Mouse (Mus musculus): ENCODE measurements around the gene Zfp663.
A peak's percentile ranks its signal among the peaks of the same experiment; 100 is the strongest.

The Zfp663 gene

GRCm38 (mm10) chr2:165367868-165368439 lies 575 bp downstream of the Zfp663 start:
- peak; percentile 66 to 67 for DNase-seq

GRCm38 (mm10) chr2:165367047-165367520 lies 1.4 kb downstream of the Zfp663 start:
- DNase-seq, result peak; percentile 73 to 84

GRCm38 (mm10) chr2:165364334-165365091 lies 4.0 kb downstream of the Zfp663 start:
- DNase-seq, result peak; percentile 84

GRCm38 (mm10) chr2:165363282-165363681 lies 5.2 kb downstream of the Zfp663 start:
- DNase-seq, result no peak

DNA sequence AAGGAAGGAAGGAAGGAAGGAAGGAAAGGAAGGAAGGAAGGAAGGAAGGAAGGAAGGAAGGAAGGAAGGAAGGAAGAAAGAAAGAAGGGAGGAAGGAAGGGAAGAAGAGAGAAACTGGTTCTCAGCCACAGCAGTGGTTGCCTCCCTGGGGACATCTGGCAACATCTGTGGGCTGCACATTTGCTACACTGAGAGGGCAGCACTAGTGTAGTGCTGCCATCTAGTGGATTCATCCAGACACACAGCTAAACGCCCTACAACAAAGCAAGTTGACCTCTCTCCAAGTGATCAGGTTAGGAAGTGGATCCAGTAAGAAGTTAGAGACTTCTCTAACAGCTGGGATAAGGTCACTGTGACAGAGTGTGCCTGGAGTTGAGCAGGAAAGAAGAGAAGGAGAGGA lies 7.7 kb downstream of the Zfp663 start:
- peak; percentile 71 to 80 for DNase-seq

DNA sequence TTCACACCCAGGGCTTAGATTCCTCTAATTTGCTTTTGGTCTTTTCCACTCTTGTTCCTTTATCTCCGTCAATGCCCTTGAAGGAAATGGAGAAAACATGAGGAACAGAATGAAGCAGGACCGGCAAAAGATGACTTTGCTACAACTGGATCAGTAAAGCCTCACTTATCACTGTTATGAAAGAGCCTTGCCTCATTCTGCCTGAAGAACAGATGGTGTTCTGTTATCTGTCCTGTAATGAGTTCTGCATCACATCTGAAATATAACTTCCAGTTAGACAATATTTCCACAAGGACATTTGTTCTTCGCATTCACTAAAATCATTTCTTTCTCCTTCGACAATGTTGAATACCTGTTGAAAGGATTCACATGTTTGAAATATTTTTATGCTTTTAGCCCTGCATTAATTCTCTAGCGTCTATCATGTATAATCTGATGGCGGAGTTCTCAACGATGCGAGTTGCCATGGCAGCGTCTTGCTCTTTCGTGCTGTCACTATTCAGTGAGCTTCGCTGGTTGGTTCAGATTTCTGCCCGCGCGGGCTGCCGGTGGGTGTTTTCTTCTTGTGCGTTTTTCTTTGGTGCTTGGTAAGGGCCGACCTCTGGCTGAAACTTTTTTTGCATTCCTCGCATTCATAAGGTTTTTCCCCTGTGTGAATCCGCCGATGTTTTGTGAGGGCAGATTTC lies 16.6 kb downstream of the Zfp663 start:
- DNase-seq, result no peak

GRCm38 (mm10) chr2:165349466-165349865 lies 19.1 kb downstream of the Zfp663 start:
- DNase-seq, result peak; percentile 55 to 70

GRCm38 (mm10) chr2:165346180-165346579 lies 22.3 kb downstream of the Zfp663 start:
- no peak for DNase-seq

DNA sequence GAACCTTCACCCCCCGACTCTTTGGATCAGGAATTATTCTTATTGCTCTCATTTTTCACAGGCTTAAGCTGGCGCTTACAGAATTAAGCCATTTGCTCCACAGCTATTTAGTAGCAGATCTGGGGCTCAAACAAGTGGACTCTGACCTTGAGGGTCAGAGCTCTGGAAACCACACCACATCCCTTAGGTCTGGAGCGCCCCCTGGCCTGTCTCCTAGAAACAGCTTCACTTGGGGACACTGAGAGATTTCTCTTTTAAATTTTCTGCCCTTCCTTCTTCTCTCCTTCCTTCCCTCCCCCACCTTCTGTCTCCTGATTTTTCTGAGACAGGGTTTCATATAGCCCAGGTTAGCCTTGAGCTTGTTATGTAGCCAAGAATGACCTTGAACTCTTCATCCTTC lies 31.3 kb downstream of the Zfp663 start:
- peak; percentile 84 to 87 for DNase-seq

DNA sequence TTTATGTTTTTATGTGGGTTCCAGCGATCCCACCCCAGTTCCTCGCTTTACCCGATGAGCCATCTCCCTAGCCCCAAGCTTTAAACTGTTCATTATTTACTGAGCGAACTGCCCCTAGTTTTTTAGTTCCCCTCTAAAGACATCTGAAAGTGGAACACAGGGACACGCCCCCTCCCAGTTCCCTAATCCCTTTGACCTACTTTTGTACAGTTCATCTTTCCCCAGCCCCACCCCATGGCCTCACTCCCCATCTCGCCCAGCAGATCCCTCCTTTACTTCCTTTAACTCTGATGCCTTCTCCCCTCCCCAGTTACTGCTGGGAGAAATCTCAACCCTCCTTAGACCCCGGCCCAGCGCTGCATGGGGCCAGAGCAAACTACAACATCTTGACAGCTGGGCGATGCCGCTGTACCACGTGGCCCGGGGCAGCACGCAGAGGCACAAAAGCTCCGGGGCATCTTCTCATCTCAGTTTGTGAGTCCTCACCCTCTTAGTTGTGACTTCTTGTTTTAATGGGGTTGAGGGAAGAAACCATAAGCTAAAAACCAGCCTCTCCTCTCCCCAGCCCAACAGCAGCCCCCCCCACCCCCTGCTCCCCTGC lies 35.8 kb downstream of the Zfp663 start:
- DNase-seq, result no peak

DNA sequence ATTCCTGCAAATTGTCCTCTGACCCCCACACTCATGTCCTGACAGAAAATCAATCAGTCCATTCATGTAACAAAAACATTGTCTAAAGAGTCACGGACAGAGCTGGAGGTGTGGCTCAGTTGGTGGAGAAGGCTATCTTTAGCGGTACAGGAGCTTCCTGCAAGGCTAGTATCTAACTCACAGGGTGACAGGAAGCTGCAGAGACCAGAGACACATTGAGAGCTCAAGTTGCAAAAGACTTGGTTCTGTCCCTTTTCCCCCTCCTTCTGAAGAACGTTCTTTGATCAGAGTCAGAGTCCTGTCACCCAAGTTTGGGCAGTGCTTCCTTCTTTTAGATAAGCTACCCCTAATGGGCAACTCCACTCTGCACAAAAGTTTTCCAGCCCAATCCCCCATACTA lies 38.8 kb downstream of the Zfp663 start:
- no peak for DNase-seq

DNA sequence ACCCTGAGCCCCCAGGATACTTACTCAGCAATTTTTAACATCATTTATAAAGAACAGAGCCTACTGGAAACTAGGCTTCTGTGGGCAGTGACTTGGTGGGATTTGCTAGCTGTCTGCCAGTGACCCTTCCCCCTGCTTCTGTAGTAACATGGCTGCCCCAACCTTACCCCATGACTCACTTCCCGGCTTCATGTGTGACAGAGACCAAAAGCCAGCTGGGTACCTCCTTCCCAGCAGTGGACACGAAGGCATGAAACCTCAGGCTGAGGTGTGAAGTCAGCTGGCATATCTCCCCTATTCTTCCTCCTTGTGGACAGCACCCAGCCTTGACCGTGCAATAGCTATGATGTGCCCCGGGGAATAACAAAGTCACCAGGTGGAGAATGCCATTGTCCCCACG lies 39.8 kb downstream of the Zfp663 start:
- DNase-seq, result no peak

DNA sequence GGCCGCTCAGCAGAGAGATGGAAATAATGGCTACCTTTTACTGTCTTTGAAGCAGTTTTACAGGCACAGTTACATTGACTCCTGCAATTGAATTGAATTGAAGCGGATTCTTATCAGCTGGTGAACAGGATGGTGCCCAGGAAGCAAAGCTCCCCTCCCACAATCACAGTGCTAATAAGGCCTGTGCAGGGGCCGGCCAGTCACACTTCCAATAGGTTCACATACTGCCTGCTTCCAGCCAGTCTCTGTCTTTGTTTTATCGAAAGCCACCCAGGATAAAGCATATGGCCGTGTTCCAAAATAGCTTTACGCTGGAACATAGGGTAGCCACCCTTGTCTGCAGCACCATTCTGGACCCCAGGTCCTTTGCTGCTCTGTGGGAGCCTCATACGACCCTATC lies 41.1 kb downstream of the Zfp663 start:
- no peak for DNase-seq

DNA sequence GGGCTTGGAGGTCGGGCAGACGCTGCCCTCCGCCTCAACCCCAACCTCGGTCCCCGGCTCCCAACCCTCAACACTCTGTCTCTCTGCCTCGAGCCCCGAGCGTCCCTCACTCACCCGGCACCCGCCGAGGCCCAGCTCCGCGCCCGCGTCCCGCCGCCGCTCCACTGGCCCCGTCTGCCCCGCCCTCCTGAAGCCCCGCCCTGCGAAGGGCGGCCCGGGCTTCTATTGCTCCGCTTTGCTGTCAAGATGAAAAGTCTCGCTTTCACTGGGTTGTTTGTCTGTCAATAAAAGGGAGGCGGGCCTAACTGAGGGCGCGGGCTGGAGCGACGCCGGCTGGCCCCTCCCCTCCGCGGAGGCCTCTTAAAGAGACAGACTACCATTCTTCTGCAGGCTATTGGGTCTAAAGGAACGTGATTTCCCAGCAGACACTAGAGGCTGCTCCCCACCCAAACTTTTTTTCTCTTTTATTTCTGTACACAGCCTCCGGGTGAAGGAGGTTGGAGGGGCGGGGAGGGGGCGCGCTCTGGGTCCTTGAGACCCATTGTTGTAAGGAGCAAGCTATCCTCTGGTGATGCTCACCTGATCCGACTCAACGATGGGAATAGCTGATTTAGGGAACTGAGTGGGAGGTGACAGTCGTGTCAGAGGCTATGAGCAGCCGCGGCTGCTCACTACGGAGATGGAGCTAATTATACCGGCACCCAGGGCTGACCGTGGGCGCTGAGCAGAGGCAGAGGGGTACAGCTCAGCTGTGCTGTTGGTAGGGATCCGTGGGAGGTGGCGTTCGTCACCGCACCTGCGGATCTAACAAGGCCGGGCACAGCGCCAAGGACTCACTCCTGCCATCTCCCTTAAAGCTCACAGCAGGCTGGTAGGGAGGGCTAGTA lies 42.0 kb downstream of the Zfp663 start, which contains the start of gene Elmo2:
Gene Elmo2, minus strand, starts transcription at position 176 of the 887 bp plus-strand sequence.
- peak; percentile 96 to 98 for DNase-seq

DNA sequence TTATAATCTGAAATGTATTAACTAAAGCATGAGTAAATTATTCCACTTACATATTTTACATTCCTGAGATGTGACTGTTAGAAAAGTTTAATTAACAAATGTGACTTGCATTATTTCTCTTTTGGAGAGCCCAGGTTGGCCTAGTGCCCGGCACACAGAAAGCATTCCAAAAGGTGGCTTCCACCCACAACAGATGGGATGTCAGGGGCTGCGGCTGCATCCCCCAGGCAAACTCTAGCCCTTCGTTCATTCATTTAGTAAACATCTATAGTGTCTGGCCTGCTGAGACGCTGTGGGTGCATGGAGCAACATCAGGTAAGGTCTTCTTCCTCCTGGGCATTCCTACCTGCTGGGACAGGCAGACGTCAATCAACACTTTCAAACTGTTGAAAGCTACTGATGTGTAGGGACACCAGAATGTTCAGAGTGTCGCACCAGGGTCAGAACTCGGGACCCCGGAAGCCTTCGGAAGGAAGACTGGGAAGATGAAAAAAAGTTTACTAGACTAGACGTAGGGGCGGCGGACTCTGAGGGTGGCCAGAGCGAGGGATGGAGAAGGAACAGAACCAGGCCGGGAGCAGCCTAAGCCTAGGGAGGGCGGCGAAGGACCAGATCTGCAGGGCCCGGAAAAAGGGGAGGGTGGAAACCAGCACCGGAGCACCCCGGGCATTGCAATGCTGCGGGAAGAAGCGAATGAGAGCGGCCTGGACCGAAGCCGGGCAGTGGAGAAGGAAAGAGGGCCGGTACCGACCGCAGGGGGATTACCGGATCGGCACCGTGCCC lies 42.8 kb downstream of the Zfp663 start:
- DNase-seq, result peak; percentile 48 to 59

- peak; percentile 57 to 68 for DNase-seq
These were observed 44.6 kb downstream of the Zfp663 start for GRCm38 (mm10) chr2:165323928-165324327.

GRCm38 (mm10) chr2:165323484-165323883 lies 45.0 kb downstream of the Zfp663 start:
- no peak for DNase-seq

GRCm38 (mm10) chr2:165321981-165322735 lies 46.4 kb downstream of the Zfp663 start:
- no peak for DNase-seq

DNA sequence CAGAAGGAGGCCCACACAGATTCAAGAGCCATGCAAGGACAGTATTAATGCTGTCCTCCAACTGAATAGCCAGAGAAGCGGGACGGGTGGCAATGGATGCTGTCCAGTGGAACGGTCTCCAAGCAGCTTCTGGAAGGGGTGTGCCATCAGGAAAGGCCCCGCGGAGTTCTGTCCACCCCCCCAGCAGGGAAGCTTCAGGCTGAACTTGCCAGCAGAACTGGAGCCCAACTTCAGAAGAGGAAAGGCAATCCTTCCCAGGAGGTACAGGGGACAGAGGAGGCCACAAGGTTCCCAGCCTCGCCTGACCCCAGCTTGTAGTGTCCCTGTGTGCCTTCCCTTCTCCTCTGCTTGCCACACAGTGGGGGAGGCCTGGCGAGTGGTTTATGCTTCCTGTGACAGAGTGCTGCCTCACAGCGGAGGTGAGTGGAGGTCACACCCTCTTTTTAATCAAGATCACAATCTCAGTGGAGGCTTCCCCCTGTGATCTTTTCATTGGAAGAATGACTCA lies 47.1 kb downstream of the Zfp663 start:
- DNase-seq, result no peak

DNA sequence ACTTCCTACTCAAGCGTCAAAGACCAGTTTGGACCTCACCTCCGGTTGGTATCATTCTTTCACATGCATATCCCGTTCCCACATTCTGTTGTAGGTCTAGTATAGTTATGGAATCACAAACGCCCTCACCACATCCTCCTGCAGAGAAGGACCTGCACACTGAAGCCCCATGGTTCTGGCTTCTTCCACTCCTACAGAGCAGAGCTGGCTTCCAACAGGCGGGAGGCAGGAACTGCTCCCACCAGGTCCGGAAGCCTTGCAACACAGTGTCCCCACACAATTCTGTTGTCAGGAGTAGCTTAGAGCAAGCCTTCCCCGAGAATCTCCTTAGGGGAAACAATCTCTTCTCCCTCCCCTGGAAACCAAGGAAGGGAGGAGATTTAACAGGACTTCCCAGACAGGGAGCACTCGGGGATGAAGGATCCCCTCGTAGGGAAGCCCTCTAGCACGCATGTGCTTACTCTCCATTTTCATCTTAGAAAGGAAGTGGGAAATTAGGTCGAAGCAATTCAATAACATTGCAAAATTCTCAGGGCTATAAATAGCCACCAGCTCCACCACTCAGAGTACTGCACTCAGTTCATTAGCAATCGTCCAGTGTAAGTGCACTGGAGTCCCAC lies 47.9 kb downstream of the Zfp663 start:
- DNase-seq, result peak; percentile 50 to 64
